Mouse (Mus musculus) spleen, postnatal 4 days (tissue): ENCODE results near the gene Wfdc16.
"Not testable (repeated sequence)": the region's sequence is repeated elsewhere in the genome, so short reads cannot be mapped to it uniquely, and the experiment has no call there.

ENCODE experiments used
- DNase-seq, 2 experiments: peaks; one replicate each; pipeline ENCODE4 v3.0.0; 2022; ENCODE audit warnings: low spot score in 2 of 2

The Wfdc16 gene

DNA sequence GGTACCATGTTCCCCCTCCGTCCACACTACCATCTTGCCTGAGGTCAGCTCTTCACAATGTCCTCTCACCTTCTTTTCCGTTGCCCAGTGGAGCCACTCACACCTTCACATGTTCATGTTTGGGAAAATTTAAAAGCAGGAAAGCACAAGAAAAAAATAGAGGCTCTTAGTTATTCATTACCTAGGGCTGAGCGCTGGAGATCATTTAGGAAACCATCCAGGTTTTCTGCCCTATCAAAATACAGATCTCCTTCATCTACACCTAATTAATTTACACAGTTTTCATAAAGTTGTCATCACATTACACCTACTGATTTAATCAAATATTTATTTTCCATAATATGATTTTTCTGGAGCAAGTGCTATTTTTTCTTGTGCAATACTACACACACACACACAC, at the start of gene Wfdc16:
Gene Wfdc16, minus strand, starts transcription at position 101 of the 400 bp plus-strand sequence.
- no peak for DNase-seq

DNA sequence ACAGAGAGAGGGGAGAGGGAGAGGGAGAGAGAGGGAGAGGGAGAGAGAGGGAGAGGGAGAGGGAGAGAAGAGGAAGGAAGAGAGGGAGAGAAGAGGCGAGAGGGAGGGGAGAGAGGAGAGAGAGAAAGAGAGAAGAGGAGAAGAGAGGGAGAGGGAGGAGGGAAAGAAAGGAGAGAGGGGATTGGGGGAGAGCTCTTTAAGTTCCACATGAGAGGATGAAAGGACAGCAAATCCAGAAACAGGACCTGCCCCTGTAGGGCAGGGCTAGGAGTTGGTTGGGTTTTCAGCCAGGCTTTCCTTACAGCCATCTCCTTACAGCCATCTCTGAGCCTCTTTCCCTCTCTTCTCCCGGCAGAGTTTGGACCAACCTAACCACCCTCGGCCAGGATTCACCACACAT, 46.2 kb upstream of the Wfdc16 start, which contains the start of gene Wfdc13:
Gene Wfdc13, plus strand, starts transcription at position 301 of the 400 bp plus-strand sequence.
- no peak for DNase-seq

DNA sequence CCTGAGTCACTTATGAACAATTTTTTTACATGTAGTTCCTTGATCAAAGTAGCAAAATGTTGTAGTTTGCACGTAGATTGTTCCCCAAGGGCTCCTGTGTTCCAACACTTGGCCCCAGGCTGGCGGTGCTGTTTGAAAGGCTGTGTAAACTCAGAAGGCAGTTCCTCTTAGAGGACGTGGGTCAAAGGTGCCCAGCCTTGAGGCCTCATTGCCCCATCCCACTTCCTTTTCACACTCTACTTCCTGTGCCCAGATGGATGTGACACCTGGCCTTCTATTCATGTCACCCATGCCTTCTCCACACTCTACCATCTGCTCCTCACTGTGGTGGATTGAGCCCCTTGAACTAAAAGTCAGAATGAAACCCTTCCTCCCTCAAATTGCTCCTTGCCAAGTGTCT, 41.3 kb upstream of the Wfdc16 start:
- DNase-seq: peak; percentile 15 to 66

DNA sequence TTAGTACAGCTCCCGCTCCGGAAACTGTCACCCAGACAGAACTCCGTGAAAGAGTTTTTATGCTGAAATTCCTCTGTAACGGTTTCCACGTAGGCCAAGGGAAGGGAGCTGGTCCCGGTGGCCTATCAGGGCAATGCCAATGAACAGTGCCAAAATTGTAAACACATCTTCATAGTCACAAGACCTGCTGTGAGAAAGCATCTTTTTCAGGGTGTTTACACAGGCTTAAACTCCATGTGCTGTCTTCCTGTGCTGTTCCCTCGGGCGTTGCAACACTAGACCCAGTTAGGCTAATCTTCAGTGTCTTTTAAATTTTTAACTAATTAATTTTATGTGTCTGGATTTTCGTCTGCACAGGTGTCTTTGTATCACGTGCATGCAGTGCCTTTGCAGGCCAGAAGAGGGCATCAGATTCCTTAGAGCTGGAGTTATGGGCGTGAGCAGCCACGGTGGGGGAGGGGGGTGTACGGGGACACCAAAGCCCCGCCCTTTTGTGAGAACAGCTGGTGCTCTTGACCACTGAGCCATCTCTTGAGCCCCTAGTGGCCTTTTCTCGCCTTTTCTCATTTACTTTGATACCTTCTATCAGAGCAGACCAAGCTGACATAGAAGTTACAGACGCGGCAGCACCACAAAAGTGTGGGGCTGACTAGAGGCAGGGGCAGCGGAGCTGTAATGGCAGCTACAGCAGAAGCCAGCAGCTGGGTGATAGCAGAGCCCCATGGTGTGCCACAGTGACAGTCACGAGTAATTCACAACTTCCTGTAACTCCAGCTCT, 40.4 kb upstream of the Wfdc16 start:
- peak; percentile 72 to 85 for DNase-seq

DNA sequence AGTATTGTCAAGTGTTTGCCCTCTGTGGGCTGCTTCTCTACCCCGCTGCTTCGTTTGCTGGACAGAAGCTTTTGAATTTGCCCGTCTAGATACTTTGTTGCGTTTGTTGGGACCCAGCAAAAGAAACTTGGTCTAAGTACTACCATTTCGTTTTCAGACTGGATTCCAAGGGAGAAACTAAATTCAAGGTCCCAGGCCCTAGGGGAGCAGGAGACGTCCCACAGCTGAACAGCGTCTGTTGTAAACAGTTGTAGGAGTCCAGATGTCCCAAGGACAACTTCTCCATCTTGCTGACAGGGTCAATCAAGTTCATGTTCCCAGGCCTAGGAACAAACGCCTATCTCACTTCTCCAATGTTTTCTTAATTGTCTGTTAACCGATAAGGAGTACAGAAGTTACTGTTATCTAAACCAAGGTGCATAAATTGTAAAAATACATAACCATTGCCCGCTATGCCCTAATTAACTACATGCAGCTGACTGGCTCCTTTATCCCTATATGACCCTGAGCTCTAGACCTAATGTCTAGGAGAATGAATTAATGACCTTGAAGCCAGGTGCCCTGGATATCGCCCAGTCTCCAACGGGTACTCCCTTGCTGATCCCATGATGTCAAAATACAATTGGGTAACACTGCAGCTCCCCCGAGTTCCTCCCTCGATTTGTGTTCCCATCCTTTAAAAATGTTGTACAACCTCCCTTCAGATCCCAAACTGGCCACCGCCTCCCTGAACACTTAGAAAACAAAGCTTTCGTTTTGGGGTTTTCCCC, 38.5 kb upstream of the Wfdc16 start:
- DNase-seq: no peak

DNA sequence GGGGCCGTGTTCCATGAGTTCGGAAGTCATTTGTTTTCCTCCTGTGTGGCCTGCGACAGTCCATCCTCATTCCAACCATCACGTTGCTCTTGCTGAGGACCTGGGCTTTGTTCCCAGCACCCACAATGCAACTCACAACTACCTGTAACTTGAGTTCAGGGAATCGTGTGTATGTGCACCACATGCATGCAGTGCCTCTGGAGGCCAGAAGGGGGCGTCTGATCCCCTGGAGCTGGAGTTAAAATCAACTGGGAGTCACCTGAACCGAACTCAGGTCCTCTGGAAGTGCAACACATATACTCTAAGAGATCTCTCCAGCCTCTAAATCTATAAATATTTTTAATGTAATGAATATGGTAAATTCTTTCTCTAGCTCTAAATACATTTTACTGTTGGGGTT, 37.5 kb upstream of the Wfdc16 start:
- DNase-seq: no peak

DNA sequence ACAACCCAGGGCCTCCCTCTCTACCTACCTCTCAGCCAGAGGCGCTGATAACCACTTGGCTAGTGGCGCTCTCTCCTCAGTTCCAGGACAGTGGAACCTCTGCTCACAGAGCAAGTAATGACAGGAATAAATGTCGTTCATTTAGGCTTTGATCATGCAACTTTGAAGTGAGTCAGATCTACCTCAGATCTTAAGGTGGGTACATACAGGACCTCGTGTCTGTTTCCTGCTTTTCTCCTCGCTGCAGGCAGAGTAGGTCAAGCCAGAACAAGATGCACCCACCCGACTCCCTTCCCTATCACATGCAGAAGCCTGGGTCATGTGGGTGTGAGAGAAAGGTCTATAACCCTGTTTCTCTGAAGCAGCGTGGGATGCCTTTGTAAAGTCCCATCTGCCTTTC, 35.4 kb upstream of the Wfdc16 start, which contains the start of gene Wfdc11:
Gene Wfdc11, minus strand, starts transcription at position 101 of the 400 bp plus-strand sequence.
- no peak for DNase-seq

DNA sequence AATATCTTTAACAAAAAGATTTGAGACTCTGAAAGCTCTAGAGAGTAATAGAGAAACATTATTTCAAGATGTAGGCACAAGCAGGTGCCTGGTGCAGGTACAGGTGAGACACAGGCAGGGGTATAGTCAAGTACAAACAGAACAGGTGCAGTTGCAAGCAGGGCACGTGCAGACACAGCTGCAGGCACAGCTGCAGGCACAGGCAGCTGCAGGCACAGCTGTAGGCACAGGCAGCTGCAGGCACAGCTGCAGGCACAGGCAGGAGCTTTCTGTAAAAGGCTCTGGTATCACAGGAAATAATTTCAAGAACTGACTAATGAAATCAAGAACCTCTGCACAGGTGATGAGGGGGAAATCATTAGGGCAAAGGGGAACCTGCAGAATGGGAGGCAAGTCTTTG, 32.3 kb upstream of the Wfdc16 start:
- DNase-seq: no peak

DNA sequence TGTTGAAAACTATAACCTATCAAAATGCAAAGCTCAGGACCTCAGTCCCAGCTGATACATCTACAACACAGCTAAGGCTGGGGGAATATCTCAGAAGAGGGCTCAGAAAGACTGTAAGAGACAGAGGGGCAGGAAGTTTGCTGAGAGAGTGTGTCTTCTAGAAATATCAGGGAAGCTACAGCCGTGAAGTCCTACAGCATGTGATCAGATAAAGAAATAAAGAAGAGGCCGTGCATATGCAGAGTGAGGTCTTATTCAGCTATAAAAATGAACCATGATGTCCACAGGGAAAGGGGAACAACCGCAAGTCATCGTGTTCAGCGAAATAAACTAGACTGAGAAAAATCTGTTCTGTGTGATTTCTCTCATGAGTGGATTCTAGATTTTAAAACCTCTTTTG, 31.7 kb upstream of the Wfdc16 start:
- DNase-seq: no peak

DNA sequence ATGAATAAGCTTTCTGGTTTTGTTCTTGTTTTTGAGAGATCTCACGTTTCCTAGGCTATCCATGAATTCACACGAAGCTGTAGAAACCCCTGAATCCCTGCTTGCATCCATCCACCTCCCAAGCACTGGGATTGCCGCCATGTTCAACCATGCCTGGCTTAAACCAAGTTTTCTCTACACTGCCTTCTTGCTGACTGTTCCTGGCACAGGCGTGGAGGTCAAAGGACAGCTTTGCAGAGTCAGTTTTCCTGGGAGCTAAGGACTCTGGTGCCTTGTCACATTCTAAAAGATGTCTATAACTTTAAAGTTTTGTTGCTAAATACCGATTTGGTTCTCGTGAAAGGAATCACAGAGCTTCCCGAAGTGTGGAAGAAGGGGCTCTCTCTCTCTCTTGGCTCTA, 26.3 kb upstream of the Wfdc16 start:
- no peak for DNase-seq

DNA sequence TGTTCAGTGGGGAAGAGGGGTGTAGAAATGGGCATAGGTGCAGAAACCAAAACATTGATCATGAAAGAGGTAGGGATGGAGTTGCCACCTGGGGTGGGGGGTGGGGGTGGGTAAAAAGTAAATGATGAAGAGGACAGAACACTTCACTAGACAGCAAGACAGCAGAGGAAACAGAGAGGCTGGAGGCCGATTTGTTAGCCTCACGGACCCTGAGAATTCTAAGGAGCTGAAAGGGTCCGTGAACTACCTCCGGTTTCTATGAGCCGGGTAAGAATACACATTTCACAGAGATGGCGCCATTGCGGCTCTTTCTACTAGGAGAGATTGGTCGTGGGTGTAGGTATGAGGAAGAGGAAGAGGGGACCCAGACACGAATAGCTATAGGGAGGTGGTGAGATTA, 17.9 kb upstream of the Wfdc16 start, which contains the start of gene Wfdc9:
Gene Wfdc9, minus strand, starts transcription at position 101 of the 400 bp plus-strand sequence.
- no peak for DNase-seq

DNA sequence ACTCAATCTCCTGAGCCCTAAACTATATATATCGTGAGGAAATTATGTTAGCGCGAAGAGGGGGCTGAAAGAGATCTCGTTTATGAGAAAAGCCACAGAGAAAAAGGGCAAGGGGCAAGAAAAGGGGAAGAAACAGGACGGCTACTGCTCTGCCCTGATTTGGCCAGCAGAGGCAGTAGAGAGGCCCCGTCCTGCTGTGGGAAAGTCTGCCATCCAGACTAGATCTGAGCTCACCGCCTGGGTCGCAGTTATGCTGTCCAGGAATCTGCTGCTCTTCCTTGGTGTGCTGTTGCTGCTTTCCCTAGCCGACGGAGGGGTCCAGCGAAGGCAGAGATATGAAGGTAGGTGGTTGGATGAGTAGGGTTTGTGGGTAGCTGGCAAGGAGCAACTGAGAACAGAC, 17.3 kb upstream of the Wfdc16 start, which contains the start of gene Wfdc10:
Gene Wfdc10, plus strand, starts transcription at position 189 of the 400 bp plus-strand sequence.
- DNase-seq: peak; percentile 49 to 82

DNA sequence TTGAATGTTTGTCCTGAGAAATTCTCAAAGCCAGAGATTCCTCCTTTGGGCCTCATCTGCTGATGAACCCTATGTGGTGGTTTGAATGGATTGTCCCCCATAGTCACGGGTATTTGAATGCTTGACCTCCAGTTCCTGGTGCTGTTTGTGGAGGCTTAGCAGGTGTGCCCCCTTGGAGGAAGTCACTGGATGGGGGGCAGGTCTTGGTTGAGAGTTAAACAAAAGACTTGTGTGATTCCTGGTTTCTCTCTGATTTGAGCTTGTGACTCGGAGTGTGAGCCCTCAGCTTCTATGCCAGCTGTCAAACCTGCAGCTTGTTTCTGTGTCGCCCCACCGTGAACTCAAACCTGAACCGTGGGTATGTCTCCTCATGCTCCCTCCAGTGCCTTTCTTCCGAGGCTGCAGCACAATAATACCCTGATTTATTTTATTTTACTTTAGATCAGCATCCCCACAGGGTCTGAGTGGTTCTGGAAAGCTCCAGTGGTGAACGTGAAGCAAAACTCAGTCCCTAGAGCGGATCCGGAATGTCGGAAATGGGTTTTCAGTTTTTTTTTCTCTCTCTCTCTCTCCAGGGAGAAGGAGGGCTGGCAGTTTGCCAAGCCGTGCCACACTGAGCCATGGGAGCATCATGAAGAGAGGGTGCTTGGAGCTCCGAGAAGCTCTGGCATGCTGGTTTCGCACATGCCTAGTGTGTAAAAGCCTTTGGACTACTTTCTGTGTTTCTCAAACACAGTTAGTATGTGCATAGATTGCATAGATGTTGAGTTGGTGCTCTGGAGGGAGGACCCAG, 3.5 kb upstream of the Wfdc16 start:
- no peak for DNase-seq

DNA sequence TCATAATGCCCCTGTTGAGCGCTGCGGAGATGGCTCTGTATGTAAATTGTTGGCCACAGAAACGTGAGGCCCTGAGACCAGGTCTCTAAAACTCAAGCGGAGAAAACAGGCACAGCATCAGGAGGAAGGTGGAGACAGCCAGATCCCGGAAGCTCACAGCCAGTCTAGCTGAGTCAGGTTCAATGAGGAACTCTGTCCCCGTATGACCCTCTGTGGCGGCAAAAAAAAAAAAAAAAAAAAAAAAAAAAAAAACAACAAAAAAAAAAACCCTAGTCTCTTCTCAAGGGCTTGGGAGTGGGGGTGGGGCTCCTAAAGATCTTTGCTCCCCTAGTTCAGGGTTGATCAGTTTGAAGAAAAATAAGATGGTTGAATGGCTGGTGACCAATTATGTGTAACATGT, 2.5 kb upstream of the Wfdc16 start:
- no peak for DNase-seq

DNA sequence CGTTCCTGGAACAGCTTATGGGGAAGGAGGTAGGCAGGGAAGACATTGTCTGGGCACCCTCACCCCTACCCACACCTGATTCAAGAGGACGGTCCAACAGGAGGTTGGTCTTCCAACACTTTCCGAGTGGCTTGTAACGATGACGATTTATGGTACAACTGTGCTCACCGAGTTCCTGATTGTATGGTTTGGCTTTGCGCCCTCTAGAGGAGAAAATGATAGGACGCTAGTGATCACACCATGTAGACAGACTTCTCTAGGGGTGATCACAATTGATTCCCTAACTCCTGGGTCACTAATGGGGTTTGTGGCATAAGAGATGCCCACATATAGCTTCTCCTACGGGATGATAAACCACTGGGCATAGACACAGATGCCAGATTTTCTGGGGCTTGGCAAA, 3.3 kb downstream of the Wfdc16 start:
- no peak for DNase-seq

DNA sequence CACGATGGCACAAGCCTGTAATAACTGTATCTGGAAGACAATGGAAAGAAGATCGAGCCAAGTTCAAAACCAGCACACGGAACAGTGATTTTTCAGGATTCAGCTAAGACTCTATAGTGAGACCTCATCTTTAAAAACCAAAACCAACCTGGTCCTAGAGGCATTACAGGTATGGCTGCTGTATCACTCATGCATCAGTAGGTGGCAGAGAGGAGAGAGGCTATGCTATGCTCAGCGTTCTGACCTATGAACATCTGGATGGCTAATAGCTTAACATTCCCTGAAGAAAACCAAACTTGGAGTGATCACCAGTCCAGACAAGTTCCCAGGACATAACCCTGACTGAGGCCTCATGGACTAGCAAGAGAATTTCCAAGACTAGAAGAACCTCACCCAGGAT, 16.8 kb downstream of the Wfdc16 start:
- no peak for DNase-seq

DNA sequence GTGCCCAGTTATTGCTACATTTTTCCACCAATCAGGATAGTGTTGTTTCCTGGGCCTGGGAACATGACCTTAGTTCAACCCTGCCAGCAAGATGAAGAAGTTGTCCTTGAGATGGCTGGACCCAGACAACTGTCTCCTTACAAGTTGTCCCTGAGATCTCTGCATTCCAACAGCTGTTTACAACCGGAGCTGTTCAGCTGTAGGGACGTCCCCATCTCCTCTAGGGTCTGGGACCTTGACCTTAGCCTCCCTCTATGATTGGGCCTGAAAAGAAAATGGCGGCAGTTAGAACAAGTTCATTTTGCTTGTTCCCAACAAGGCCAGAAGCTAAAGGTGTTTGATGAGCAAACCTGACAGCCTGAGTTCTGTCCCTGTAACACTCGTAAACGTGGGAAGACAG, 19.5 kb downstream of the Wfdc16 start:
- no peak for DNase-seq

DNA sequence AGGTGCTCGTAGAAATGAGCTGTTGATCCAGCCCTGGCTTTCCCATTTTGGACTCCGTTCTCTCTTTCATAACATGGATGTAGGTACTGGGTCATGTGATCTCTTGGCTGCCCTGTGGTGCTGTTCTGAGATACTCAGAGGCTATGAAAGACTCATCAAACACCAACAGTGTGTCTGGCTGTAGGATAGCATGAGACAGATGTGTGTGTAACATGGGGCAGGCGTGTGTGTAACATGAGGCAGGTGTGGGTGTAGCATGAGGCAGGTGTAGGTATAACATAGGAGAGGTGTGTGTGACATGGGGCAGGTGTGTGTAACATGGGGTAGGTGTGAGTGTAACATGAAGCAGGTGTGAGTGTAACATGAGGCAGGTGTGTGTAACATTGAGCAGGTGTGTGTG, 23.2 kb downstream of the Wfdc16 start:
- DNase-seq: no peak

DNA sequence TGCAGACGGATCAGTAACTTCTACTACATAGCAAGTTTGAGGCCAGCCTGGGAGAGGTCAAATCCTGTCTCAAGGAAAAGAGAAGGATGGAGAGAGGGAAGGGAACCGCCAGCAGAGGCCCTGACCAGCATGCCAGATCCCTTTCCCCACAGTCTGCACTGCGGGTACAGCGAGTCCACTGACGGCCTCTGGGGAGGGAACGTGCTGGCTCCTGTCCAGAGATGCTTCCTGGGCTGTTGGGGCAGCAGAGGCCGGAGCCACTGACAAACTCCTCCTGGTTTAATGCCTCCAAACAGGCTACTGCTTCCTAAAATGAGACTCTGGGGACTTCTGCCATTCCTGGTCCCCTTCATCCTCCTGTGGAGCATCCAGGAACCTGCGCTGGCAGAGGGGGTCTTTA, 25.1 kb downstream of the Wfdc16 start, which contains the start of the genes Wfdc6b and Wfdc8:
Gene Wfdc6b, plus strand, starts transcription at position 52 of the 400 bp plus-strand sequence.
Gene Wfdc8, minus strand, starts transcription at position 156 of the 400 bp plus-strand sequence.
- not testable (repeated sequence) for DNase-seq

DNA sequence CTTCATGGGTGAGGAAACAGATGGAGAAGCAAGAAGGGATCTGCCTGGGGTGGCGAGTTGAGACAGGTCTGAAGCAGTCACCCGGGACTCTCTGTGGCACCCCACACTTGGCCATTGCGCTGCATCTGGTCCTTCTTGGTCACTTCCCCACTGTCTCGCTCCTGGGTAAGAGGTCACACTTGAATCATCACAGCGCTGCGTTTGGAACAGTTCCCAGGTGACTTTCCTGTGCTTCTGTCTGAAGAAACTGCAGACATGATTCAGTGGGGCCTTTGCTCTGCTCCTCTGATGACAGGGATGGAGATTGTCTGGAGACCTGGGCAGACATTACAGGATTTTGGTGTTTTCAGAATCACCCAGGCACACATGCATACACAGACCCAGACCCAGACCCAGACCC, 29.8 kb downstream of the Wfdc16 start:
- no peak for DNase-seq

DNA sequence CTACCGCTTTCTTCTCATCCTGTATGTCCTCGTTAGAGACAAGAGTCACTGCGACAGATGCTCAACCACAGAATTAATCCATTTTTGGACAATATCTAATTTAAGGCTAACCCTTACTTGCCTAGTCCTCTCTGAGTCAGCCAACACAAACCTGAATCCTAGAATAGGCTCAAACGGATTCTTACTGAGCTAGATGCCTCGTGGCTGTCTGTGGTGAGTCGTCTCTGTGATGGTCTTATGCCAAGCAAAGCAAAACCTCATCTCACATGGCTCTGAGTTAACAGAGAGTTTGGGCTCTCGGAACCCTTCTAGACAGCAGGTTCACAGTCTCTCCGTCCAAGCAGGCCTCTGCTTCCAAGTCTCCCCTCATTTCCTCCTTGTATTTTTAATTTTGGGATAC, 34.2 kb downstream of the Wfdc16 start:
- DNase-seq: no peak

DNA sequence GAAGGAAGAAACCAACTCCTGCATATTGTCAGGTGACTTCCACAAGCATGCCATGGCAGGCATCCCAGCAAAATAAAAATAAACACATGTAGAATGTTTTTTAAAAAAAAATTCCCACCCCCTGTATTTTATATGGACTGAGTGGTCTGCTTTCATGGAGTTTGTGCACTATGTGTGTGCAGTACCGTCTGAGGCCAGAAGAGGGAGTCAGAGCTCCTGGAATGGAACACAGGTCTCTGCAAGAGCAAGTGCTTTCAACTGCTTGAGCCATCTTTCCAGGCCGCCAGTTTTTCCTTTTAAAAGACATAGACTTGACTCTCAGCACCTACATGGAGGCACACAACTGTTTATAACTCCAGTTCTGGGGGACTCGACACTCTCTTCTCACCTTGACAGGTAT, 35.1 kb downstream of the Wfdc16 start:
- no peak for DNase-seq
